Mouse (Mus musculus) adrenal gland, adult 18-20 months (tissue): ENCODE results near the gene Snrpd2. TPM values are rescaled to one million over a fixed set of nuclear protein-coding genes. Genes with fewer than 3 reads are reported as not detected.
A peak's percentile ranks its signal among the peaks of the same experiment; 100 is the strongest.
"Not testable (repeated sequence)": the region's sequence is repeated elsewhere in the genome, so short reads cannot be mapped to it uniquely, and the experiment has no call there.

Experiments used
- DNase-seq, 2 experiments: peaks; one replicate each; pipeline ENCODE4 v3.0.0; 2021 to 2022; ENCODE audit warnings: low spot score in 2 of 2
- total RNA-seq, 2 experiments: library from RNA; stranded (reverse); gene quantifications; 1 replicate in 1 of 2; 2 replicates in 1 of 2; pipeline ENCODE4 v1.2.3; 2021

Gene Snrpd2
- total RNA-seq, 2 experiments from 2014 or later, result 81.7 to 89.5 TPM

DNA sequence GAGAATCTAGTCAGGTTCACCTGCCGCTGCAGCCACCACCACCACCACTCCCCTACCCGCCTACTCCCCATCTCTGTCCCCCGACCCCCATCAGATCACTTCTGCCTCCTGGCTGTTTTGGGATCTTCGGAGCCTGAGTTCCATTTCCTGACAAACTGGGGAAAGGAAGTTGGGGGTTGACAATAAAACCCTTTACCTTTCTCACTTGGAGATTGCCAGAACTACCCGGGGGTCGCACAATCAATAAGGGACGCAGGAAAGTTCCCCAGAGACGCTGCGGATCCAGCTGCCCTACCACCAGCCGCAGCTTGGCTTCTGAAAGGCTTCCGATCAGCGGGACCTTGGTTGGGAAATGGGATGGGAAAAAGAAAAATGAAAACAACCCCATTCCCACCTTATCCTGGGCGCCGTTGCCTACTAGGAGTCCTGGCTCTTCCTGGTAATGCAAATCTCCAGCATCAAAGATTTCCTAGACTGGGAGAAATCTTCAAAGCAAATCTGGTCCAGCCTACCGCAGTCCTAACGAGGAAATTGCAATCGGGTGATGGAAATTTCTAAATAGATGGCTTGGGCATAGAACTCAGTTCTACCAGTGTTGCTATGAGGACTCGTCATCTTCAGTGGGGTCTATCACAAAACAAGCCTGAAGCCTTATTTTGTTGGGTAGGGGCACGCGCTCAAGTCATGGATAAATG lies 1.2 kb upstream of the Snrpd2 start:
- no peak for DNase-seq

DNA sequence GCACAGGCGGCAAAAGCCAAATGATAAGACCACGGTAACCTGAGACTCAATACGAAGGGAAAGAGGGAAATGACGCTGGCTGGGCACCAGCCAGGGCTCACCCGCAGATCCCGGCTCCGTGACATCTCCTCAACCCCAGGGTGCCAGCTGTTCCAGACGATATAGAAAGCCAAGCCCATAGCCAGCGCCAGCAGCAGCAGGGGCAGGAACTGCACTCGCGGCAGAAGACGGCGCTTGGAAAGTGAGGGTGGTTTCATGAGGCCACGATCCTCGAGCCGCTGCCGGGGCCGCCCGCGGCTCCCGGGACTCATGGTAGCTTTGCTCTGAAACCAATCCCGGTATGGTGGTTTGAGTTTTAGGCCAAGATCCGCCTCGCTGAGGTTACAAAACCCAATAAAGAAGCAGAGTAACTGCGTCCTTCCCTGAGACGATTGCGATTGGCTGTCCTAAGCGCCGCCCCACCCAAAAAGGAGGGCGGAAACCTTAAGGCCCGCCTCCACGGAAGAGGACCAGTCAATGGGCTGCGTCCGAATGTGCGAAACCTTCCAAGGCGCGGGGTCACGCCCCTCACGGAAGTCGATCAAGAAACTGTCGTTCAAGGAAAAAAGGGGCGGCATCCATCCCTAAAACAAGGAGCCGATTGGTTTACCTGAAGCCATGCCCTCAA lies 514 bp upstream of the Snrpd2 start, which contains the start of gene Qpctl:
Gene Qpctl (minus strand): TSS at position 417 of the 667 bp plus-strand sequence.
- DNase-seq, result peak; percentile 89 to 92

DNA sequence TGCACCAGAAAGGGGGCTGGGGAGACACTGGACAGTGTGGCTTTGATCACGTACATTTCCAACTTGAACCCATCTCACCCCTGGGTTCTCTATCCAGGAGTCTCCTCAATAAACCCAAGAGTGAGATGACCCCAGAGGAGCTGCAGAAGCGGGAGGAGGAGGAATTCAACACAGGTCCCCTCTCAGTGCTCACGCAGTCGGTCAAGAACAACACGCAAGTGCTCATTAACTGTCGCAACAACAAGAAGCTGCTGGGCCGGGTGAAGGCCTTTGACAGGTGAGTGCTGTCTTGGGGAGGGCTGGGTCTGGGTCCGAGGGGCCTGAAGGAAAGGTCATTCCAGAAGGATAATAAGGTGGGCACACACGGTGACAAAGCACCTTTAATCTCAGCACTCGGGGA lies 1.6 kb downstream of the Snrpd2 start:
- DNase-seq, result not testable (repeated sequence)

DNA sequence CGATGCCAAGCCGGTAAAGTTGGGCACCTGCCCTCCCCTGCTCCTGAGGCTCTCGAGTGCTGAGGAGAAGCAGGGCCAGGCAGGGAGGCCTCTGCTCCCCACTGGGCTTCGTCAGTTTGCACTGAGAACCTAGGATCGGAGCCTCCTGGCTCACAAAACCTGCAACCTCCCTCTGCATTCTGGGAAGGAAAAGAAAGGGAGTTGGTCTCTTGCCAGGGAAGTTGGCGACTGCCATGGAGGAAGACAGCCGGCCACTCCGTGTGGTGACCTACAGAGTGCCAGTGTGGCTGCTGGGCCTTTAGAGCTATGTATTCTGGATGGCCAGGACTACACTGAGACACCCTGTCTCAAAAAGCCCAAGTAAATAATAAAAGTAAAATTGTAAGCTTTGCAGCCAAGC lies 5.3 kb downstream of the Snrpd2 start:
- DNase-seq, result no peak

DNA sequence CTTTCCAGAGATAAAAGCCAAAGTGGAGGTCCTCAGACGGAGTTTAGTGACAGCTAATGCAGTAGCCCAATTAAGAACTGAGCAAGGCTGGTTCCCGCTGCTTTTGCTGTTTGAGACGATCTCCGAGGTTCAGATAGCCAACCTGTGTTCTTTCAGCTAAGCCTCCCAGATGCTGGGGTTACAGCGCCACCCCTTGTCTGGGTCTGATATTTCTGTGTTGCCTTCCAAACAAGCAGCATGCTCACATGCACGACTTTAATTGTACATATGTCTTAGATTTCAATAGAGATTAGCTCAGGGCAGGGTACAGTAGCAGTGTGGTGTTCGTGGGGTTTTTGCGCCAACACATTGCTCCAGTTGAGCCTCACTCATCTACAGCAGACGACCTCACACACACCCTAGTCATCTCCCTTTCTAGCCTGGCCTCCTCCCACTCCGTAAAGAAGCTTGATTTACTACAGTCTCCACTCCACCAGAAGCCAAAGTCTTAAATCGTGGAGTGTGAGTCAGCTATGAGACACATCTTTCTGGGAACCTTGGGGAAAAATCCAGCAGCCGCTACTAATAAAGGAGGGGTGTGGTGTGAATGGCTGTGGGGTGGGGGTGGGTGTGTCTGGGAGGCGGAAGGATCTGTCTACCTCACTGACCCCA lies 6.4 kb downstream of the Snrpd2 start:
- no peak for DNase-seq

DNA sequence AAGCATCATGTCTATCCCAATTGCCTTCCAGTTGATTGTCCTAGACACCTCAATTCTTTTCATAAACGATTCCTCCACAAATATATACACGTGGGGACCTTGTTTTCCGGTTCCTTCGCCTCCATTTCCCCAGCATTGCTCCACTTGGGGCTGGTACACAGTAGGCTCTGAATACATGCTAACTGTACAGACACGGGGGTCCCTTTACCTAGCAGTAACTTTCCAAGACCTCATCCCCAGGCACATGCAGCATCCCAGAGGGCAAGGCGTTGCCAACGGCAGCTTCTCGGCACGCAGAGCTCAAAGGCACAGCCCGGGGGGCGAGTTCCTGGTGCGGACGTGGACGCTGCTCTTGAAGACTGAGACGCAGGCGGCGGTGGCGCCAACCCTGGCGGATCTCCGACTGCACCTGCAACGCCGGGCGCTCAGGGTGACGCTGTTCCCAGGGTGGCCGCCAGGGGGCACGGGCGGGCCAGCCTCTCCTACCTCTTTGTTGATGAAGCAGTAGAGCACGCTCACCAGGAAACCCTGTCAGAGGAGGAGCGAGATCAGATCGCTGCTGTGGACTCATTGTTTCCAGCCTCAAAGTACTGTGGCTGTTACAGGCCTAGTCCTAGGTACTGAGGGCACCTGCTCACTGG lies 7.8 kb downstream of the Snrpd2 start:
- DNase-seq, result peak; percentile 92 to 94

DNA sequence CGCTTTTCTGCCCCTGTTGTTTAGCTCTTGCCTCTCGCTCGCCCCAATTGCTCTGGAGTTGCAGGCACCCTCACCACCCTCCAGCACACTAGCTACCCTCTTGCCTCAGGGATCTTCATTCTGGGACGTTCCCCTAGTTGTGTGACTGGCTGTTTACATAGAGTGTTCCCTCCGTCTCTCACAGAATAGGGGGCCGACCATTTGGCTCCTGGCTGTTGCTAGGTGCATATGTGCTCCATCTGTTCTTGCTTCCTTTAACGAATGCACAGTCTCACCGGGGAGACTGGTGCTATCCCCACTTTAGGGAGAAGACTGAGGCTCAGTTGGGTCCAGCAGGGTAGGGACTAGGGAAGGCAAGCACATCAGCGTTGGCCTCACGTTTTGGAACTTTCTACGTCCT lies 9.1 kb downstream of the Snrpd2 start:
- no peak for DNase-seq

DNA sequence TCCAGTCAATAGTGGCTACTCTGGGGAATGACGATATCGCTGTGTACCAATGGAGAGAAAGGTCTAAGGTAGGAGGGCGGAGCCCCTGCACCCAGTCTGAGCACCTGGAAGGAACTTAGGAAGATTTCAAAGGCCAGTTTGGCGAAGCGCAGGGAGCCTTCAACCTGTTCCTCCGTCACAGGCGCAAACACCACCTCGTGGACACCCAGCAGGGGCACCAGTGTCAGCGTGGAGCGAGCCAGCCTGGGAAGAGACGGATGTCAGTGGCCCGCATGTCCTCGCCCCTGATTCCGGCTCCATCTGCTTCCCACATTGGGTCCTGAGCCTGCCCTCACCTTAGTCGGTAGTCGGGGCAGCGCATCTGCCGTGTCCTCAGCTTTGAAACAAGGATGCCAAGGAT lies 9.9 kb downstream of the Snrpd2 start:
- no peak for DNase-seq

DNA sequence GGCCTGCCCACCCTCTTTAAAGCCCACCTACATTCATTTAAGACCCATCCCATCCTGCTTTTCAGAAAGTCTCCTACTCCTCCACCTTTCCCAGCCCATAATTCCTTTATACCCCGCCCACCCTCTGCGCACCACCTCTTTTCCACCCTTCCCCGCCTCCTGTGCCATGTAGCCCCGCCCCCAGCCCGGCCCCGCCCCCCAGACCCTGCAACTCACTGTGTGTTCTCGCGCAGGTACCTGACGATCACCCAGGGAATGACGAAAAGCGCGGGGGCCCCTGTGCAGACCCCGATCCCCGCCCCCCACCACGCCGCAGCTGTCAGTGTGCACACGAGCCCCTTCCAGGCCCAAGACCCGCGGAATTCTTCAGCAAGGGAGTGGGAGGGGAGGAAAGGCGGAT lies 10.6 kb downstream of the Snrpd2 start:
- DNase-seq, result no peak

DNA sequence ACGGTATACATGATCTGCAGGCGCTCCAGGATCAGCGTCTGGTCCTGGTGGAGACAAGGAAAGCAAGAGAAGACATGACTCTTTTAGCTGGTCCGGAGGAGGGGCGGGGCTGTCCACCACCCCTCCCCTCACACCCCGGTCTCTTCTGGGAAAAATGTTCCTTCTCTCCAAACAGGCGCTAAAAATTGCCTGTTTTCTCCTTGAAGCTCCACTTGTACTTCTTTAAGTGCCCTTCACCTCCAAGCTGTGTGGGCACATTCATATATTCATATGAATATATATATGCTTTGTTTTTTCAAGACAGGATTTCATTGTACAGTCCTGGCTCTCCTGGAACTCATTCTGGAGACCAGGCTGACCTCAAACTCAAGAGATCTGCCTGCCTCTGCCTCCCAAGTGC lies 13.4 kb downstream of the Snrpd2 start:
- no peak for DNase-seq

DNA sequence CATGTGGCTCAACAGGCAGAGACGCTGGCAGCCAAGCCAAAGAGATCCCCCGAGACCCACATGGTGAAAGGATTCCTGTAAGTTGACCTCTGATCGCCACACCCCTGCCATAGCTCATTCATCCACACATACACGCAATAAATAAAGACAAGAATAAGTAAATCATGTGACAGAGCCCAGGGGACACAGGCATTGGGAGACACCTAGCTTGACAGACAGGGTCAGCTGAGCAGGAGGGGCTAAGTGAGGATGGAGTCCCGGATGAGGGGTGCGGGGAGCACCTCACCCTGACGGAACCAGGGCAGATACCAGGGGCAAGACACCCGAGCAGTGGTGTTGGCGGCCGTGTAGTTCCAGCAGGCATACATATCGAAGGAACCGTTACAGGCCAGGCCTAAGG lies 14.2 kb downstream of the Snrpd2 start:
- no peak for DNase-seq

DNA sequence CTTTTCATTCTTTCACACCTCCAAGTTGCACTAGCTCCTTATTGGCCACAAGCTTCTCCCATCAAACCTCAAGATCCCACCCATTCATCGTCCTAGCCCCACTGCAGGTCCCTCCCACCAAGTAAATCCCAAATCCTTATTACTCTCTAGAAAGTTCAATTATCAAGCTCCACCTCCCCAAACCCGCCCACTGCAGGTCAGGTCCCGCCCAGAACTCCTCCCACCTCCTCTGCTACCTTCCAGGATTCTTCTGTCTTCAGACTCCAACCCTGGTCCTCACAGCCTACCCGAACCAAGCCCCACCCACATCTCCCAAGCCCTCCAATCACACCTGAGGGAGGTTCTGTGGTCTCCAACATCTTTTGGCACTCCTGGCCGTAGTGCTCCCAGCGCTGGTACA lies 14.7 kb downstream of the Snrpd2 start:
- DNase-seq, result no peak

DNA sequence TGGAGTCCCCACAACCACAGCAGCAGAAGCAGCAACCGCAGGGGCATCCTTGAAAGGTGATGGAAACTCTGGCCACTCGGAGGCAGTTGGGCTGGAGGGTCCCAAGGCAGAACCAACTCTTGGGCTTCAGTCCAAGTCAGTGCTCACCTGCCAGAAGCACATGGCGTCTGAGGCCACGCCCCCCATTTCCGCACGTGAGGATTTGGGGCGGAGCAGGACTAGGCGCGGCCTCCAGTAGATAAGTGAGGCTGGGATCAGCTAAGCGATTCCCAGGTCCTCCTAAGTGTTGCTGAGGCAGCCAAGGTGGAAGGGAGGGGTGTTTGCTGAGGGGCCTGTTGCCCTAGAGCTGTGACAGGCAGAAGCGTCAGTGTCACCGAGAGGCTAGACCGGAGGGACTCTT lies 15.5 kb downstream of the Snrpd2 start:
- no peak for DNase-seq

DNA sequence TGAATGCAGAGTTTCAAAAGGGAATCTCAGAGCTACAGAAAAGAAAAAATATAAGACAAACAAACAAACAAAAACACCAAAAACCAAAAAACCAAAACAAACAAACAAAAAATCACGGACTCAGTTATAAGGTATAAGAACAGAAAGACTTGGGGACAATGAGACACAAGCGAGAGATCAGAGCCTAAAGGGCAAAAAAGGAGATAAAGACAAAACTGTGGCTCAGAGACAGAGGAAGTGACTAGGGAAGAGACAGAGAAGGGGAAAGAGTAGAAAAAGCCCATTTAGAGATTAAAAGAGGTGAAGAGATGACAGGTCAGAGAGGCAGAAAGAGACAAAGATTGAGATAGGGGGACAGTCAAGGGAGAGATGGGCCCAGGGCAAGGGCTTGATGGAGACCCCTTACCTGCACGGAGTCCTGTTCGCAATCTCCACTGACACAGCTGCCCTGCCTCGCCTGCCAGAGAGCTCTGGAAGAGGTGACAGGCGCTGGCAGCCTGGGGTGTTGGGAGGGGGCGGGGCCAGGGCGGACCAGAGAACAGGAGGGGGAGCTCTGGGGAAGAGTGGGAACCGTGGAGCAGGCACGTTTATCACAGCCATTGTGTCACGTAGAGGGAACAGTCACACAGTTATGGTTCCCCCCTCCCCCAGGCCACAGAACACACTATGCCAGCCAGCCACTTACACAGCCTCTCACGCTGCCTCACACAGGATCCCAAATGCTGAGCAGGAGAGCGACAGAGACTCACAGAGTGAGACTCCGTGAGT lies 16.3 kb downstream of the Snrpd2 start, which contains the start of gene Gipr:
Gene Gipr (minus strand): TSS at position 472 of the 768 bp plus-strand sequence.
- no peak for DNase-seq

DNA sequence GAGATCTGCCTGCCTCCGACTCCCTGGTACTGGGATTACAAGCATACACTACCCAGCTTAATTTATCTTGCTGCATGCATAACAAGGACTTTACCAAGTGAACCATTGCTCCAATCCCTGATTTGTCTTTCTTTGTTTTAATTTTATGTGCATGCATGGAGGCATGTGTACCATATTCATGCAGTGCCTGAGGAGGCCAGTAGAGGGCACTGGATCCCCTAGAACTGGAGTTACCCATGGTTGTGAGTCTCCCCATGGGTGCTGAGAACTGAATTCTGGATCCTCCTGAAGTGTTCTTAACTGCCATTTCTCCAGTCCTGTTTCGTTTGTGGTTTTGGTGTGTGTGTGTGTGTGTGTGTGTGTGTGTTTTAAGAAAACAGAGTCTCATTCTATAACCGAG lies 17.5 kb downstream of the Snrpd2 start:
- DNase-seq, result no peak

DNA sequence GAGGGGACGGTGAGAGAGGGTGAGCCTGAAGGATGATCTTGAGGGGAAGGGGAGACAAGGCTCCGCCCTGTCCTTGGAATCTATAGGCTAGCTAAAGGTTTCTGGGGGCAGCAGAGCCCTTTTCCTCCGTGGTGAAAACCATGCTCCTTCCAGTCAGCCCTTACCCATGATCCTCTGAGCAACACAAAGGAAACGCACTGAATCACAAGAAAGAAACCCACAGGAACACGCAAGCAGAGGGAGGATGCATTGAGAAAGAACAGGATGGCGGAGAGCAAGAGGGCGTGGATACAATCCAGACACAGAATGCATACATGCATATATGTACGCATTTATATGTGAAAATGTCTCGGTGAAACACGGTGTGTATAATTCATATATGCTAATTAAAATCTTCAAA lies 20.0 kb downstream of the Snrpd2 start:
- no peak for DNase-seq

DNA sequence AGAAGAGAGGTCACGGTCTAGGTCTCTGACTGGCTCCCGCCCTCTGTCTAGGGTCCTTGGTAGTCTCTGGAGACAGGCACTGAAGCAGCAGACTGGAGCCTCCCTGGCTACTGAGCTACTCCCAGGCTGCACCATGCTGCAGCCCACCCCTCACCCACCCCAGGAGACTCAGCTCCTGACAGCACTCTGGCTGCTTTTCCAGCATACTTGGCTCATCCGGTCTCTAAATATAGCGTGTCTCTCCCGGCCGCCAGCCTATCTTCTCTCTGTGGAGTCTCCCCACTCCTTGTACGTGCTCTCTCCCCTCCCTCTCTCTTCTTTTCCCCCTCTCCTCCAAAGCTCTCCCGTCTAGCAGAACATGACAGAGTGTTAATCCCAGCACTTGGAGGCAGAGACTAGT lies 20.6 kb downstream of the Snrpd2 start:
- no peak for DNase-seq

DNA sequence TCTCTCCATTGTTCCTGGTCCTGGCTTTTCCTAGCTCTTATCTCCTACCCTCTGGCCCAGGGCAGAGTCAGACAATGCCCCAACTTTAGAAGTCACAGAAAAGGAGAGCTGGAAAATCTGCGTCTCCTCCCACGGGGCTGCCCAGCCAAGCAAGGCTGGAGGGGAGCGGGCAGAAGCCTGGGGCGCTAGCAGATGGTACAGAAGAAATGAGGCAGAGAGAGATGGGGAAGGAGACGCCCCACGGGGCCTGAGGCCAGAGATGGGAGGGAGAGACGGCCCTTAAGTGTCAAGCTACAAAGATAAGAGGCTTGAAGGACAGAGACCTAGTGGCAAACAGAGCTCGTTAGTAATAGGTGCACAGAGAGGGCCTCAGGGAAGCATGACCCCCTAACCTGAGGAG lies 22.3 kb downstream of the Snrpd2 start:
- peak in 1 of 2 experiments; percentile 17 for DNase-seq

DNA sequence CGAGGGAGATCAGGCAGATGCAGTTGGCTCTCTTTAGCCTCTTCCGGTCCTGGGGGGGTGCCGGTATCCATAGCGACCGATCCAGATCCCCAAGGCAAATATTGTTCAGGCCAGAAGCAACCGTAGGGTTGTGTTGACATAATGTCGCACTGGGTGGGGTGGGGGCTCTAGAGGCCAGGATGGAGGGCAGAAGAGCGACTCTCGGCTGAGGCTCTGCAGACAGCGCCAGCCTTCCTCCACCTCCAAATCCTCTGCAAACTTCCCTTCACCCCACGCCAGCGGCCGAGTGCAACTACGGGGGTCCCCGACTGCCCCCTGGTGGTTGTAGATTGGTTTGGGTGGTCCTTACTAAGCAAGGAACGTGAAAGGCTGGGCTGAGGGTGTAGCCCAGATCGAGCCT lies 23.4 kb downstream of the Snrpd2 start:
- DNase-seq, result peak; percentile 71 to 78

DNA sequence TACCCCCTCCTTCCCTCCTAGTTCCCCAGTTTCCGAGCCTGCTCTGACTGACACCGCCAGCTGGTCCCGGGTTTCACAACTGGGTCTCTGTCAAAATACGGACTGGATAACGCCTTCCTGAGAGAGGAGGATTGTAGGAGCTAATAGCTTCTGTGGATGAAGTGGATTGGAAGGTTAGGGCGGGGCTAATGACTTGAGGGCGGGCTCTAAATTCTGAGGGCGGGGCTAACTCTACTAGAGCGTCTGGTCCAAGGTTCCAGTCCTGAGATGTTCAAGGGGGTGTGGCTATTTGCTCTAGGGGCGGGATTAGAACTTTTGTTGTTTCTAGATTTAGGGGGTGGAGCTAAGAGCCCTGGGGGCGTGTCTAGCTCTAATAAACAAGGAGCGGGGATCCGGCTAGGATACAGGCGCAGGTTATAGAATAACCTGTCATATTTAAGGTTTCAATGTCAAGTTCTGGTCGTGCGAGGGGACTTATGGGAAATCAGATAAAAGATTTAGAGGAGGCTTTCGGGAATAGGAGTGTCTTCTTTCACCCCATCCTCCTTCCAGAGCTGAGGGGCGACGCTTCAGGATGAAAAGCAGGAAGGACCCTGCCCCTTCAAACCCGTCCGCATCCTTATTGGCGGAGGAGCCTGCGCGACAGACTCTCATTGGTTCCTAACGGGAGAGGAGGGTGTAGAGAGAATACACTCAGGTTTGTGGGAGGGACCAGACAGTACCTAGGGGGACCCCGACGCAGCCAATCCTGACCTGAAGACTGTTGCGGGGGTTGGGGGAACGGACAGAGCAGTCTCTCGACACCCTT lies 26.4 kb downstream of the Snrpd2 start, which contains the start of gene Eml2:
Gene Eml2 (plus strand): TSS at position 714 of the 808 bp plus-strand sequence.
- peak in 1 of 2 experiments; percentile 17 for DNase-seq
